In genomic region chr8:123375701-123376100, GRCm38 (mm10) we compare ENCODE assay signal across 19 mouse cellular contexts. TPM values are rescaled to one million over a fixed set of nuclear protein-coding genes. Genes with fewer than 3 reads are reported as not detected.
DNase-seq lines count a peak whose midpoint lies in the region; ATAC-seq and TF ChIP-seq lines count a peak whose summit lies in the region.
"Had no signal": no experiment of that assay in that cellular context is flagged by ENCODE, and none has a peak within 500 bp of the region (broad histone marks: within the 10 kb centered on the region; RNA-seq: fewer than 3 reads in every experiment).

No protein-coding gene starts in this region.

- TF ChIP-seq CTCF in heart, postnatal 0 days (IDR thresholded peaks at IDR 0.05; ENCODE audit: low read depth): no peak
- no peak for TF ChIP-seq CTCF in olfactory bulb, adult 2 months (IDR thresholded peaks at IDR 0.05; ENCODE audit: insufficient read depth, low read depth, low read length)

- no peak for TF ChIP-seq POLR2A in olfactory bulb, adult 2 months (IDR thresholded peaks at IDR 0.05; ENCODE audit: insufficient read depth, low read depth, low read length)

- peaks cover 10% of the 10 kb centered on the region; the same call in 1 of the 2 replicates for H3K4me1 ChIP-seq in heart, postnatal 0 days (ENCODE audit: control insufficient read depth, insufficient read depth)
- H3K4me1 ChIP-seq in heart, embryonic 11.5 days (ENCODE audit: control insufficient read depth, insufficient read depth, low read length): peaks cover 15% of the 10 kb centered on the region
- H3K4me1 ChIP-seq in midbrain, embryonic 15.5 days: peaks cover 32% of the 10 kb centered on the region
- peaks cover 17% of the 10 kb centered on the region for H3K4me1 ChIP-seq in midbrain, embryonic 16.5 days (ENCODE audit: control insufficient read depth, insufficient read depth, low read length)
- peaks cover 12% of the 10 kb centered on the region for H3K4me1 ChIP-seq in olfactory bulb, adult 2 months (ENCODE audit: control insufficient read depth, insufficient read depth, low read length)

- H3K27ac ChIP-seq in heart, postnatal 0 days (ENCODE audit: low read depth): no peak overlapping the region
- no peak overlapping the region for H3K27ac ChIP-seq in heart, embryonic 11.5 days (ENCODE audit: low read depth, low read length)
- 0 out of 2 replicates have a peak overlapping the region, but pooled peaks have one; percentile 18 for H3K27ac ChIP-seq in midbrain, embryonic 15.5 days
- H3K27ac ChIP-seq in midbrain, embryonic 16.5 days (ENCODE audit: low read length): no peak overlapping the region
- H3K27ac ChIP-seq in olfactory bulb, adult 2 months (ENCODE audit: insufficient read depth, low read depth, low read length): no peak overlapping the region
- H3K27ac ChIP-seq: heart, adult 2 months; macrophage had no signal

- 0 out of 2 replicates have a peak overlapping the region, but pooled peaks have one; percentile 4 for H3K9ac ChIP-seq in heart, postnatal 0 days (replicated peaks; ENCODE audit: low read depth, low read length)
- no peak overlapping the region for H3K9ac ChIP-seq in heart, embryonic 11.5 days (ENCODE audit: low read depth, low read length)
- no peak overlapping the region for H3K9ac ChIP-seq in midbrain, embryonic 15.5 days
- no peak overlapping the region for H3K9ac ChIP-seq in midbrain, embryonic 16.5 days (ENCODE audit: low read depth, low read length)
- H3K9ac ChIP-seq: liver, postnatal 0 days had no signal

- 0 out of 2 replicates have a peak, but pooled peaks cover 8% of the 10 kb centered on the region for H3K36me3 ChIP-seq in heart, postnatal 0 days (replicated peaks; ENCODE audit: control insufficient read depth, insufficient read depth, low read length)
- H3K36me3 ChIP-seq in heart, embryonic 11.5 days (ENCODE audit: control insufficient read depth, insufficient read depth, low read length): peaks cover 3% of the 10 kb centered on the region; the same call in 1 of the 2 replicates
- H3K36me3 ChIP-seq in midbrain, embryonic 15.5 days (replicated peaks): peaks cover 4% of the 10 kb centered on the region
- H3K36me3 ChIP-seq in midbrain, embryonic 16.5 days (ENCODE audit: control insufficient read depth, insufficient read depth, low read length): no peaks in the 10 kb centered on the region; the same call in 1 of the 2 replicates

- DNase-seq in cerebellum, adult 18-20 months: peak; percentile 18 to 27
- DNase-seq in cerebellum, postnatal 10 days: no peak
- DNase-seq in heart, postnatal 0 days (ENCODE audit: low spot score): no peak
- DNase-seq in thymus, postnatal 0 days (ENCODE audit: low spot score): no peak
- DNase-seq: cerebellum, postnatal 14 days; heart, adult 2 months; heart, postnatal 14 days; kidney, adult 11 months; kidney, postnatal 14 days; left cerebral cortex, postnatal 4 days; liver, postnatal 0 days had no signal

- H3K9me3 ChIP-seq in heart, postnatal 0 days (replicated peaks; ENCODE audit: control insufficient read depth, low read length): no peaks in the 10 kb centered on the region
- no peaks in the 10 kb centered on the region for H3K9me3 ChIP-seq in heart, embryonic 11.5 days (replicated peaks; ENCODE audit: control insufficient read depth, low read length)
- H3K9me3 ChIP-seq in midbrain, embryonic 15.5 days: no peaks in the 10 kb centered on the region
- no peaks in the 10 kb centered on the region for H3K9me3 ChIP-seq in midbrain, embryonic 16.5 days (replicated peaks; ENCODE audit: control insufficient read depth, low read length, poor library complexity, severe bottlenecking)

- no peak for TF ChIP-seq EP300 in heart, postnatal 0 days (IDR thresholded peaks at IDR 0.05; ENCODE audit: low read depth)

- ATAC-seq in heart, postnatal 0 days (ENCODE audit: insufficient read depth, low read depth): no peak
- ATAC-seq in heart, embryonic 11.5 days (replicated peaks; ENCODE audit: insufficient number of reproducible peaks, low FRiP score, low TSS enrichment): no peak
- ATAC-seq in midbrain, embryonic 15.5 days (replicated peaks): no peak
- ATAC-seq in midbrain, embryonic 16.5 days: no peak
- ATAC-seq: liver, postnatal 0 days; Patski had no signal

- H3K4me2 ChIP-seq in heart, postnatal 0 days (ENCODE audit: low read depth, low read length): no peak overlapping the region
- no peak overlapping the region for H3K4me2 ChIP-seq in heart, embryonic 11.5 days
- no peak overlapping the region for H3K4me2 ChIP-seq in midbrain, embryonic 15.5 days
- H3K4me2 ChIP-seq in midbrain, embryonic 16.5 days (ENCODE audit: low read length): no peak overlapping the region

- WGBS in heart, postnatal 0 days: 83% methylated on average over 10 of the region's 10 CpGs
- WGBS in heart, embryonic 11.5 days (ENCODE audit: insufficient replicate concordance): 85% methylated on average over 10 of the region's 10 CpGs
- 78% methylated on average over 10 of the region's 10 CpGs for WGBS in midbrain, embryonic 15.5 days
- WGBS in midbrain, embryonic 16.5 days: 81% methylated on average over 10 of the region's 10 CpGs
- WGBS in olfactory bulb, adult 2 months: 49% methylated on average over 10 of the region's 10 CpGs

- no peaks in the 10 kb centered on the region for H3K27me3 ChIP-seq in heart, postnatal 0 days (ENCODE audit: control insufficient read depth, insufficient read depth, low read length)
- no peaks in the 10 kb centered on the region for H3K27me3 ChIP-seq in heart, embryonic 11.5 days (ENCODE audit: control insufficient read depth, insufficient read depth, low read length)
- H3K27me3 ChIP-seq in midbrain, embryonic 15.5 days (replicated peaks): no peaks in the 10 kb centered on the region
- H3K27me3 ChIP-seq in midbrain, embryonic 16.5 days (ENCODE audit: control insufficient read depth, insufficient read depth, low read depth, low read length): no peaks in the 10 kb centered on the region
- H3K27me3 ChIP-seq: Patski had no signal

- H3K4me3 ChIP-seq in heart, postnatal 0 days (ENCODE audit: low read depth, low read length): no peak overlapping the region
- H3K4me3 ChIP-seq in heart, embryonic 11.5 days (ENCODE audit: low read depth, low read length): no peak overlapping the region
- no peak overlapping the region for H3K4me3 ChIP-seq in midbrain, embryonic 15.5 days
- no peak overlapping the region for H3K4me3 ChIP-seq in midbrain, embryonic 16.5 days (ENCODE audit: low read depth, low read length)
- H3K4me3 ChIP-seq in olfactory bulb, adult 2 months (ENCODE audit: insufficient read depth, low read depth, low read length): 0 out of 2 replicates have a peak overlapping the region, but pooled peaks have one; percentile 1
- H3K4me3 ChIP-seq: erythroblast, embryonic 14.5 days; heart, adult 2 months had no signal

RNA-seq across cellular contexts. Expression of gene Tcf25, which starts 2.1 kb away (rescaled TPM):
- total RNA-seq in heart, postnatal 0 days (2014; rRNA removed; ENCODE audit: low replicate concordance): 172 and 193 TPM in 2 replicates
- 123 and 127 TPM in 2 replicates for polyA plus RNA-seq in heart, postnatal 0 days (2015; fragmentation: Nextera tagmentation; extraction: Ambion mirVana)
- polyA plus RNA-seq in heart, embryonic 11.5 days (2014; fragmentation: Nextera tagmentation; extraction: Ambion mirVana): 148 and 165 TPM in 2 replicates
- polyA plus RNA-seq in midbrain, embryonic 15.5 days (2015; fragmentation: Nextera tagmentation; extraction: Ambion mirVana): 324 and 331 TPM in 2 replicates
- polyA plus RNA-seq in midbrain, embryonic 16.5 days (2015; fragmentation: Nextera tagmentation; extraction: Ambion mirVana): 338 and 394 TPM in 2 replicates
- 373 and 551 TPM in 2 replicates for polyA plus RNA-seq in olfactory bulb, adult 2 months (2012; ENCODE audit: insufficient read depth, insufficient read length, low replicate concordance, missing spikeins)
- polyA plus RNA-seq in thymus, postnatal 0 days (2015; fragmentation: Nextera tagmentation; extraction: Ambion mirVana): 155 and 165 TPM in 2 replicates

RNA-seq across cellular contexts. Expression of gene Mc1r, which starts 31.2 kb away (rescaled TPM):
- total RNA-seq in heart, postnatal 0 days (2014; rRNA removed; ENCODE audit: low replicate concordance): not detected in 2 replicates
- polyA plus RNA-seq in heart, postnatal 0 days (2015; fragmentation: Nextera tagmentation; extraction: Ambion mirVana): not detected in 2 replicates
- 0.06 TPM in 1 of 2 replicates, not detected in the other for polyA plus RNA-seq in heart, embryonic 11.5 days (2014; fragmentation: Nextera tagmentation; extraction: Ambion mirVana)
- 0.10 and 0.17 TPM in 2 replicates for polyA plus RNA-seq in midbrain, embryonic 15.5 days (2015; fragmentation: Nextera tagmentation; extraction: Ambion mirVana)
- 0.08 and 0.11 TPM in 2 replicates for polyA plus RNA-seq in midbrain, embryonic 16.5 days (2015; fragmentation: Nextera tagmentation; extraction: Ambion mirVana)
- not detected in 2 replicates for polyA plus RNA-seq in olfactory bulb, adult 2 months (2012; ENCODE audit: insufficient read depth, insufficient read length, low replicate concordance, missing spikeins)
- polyA plus RNA-seq in thymus, postnatal 0 days (2015; fragmentation: Nextera tagmentation; extraction: Ambion mirVana): 0.28 and 0.56 TPM in 2 replicates
- total RNA-seq: heart, adult 2 months; heart, postnatal 14 days; left cerebral cortex, postnatal 4 days had no signal
- polyA plus RNA-seq: heart, adult 2 months; liver, postnatal 0 days; macrophage; urinary bladder, adult 2 months had no signal

RNA-seq across cellular contexts. Expression of gene Tubb3, which starts 35.5 kb away (rescaled TPM):
- 1.8 and 6.1 TPM in 2 replicates for total RNA-seq in heart, postnatal 0 days (2014; rRNA removed; ENCODE audit: low replicate concordance)
- polyA plus RNA-seq in heart, postnatal 0 days (2015; fragmentation: Nextera tagmentation; extraction: Ambion mirVana): 0.40 and 1.3 TPM in 2 replicates
- 13.6 and 13.8 TPM in 2 replicates for polyA plus RNA-seq in heart, embryonic 11.5 days (2014; fragmentation: Nextera tagmentation; extraction: Ambion mirVana)
- 2,127 and 2,170 TPM in 2 replicates for polyA plus RNA-seq in midbrain, embryonic 15.5 days (2015; fragmentation: Nextera tagmentation; extraction: Ambion mirVana)
- 2,090 and 2,148 TPM in 2 replicates for polyA plus RNA-seq in midbrain, embryonic 16.5 days (2015; fragmentation: Nextera tagmentation; extraction: Ambion mirVana)
- not detected in 2 replicates for polyA plus RNA-seq in olfactory bulb, adult 2 months (2012; ENCODE audit: insufficient read depth, insufficient read length, low replicate concordance, missing spikeins)
- 11.9 and 16.3 TPM in 2 replicates for polyA plus RNA-seq in thymus, postnatal 0 days (2015; fragmentation: Nextera tagmentation; extraction: Ambion mirVana)
- polyA plus RNA-seq: macrophage had no signal

RNA-seq across cellular contexts. Expression of gene Spire2, which starts 43.2 kb away (rescaled TPM):
- total RNA-seq in heart, postnatal 0 days (2014; rRNA removed; ENCODE audit: low replicate concordance): 0.15 and 1.2 TPM in 2 replicates
- 0.23 and 0.40 TPM in 2 replicates for polyA plus RNA-seq in heart, postnatal 0 days (2015; fragmentation: Nextera tagmentation; extraction: Ambion mirVana)
- 2.9 and 3.0 TPM in 2 replicates for polyA plus RNA-seq in heart, embryonic 11.5 days (2014; fragmentation: Nextera tagmentation; extraction: Ambion mirVana)
- 44.0 and 44.8 TPM in 2 replicates for polyA plus RNA-seq in midbrain, embryonic 15.5 days (2015; fragmentation: Nextera tagmentation; extraction: Ambion mirVana)
- 39.1 and 42.3 TPM in 2 replicates for polyA plus RNA-seq in midbrain, embryonic 16.5 days (2015; fragmentation: Nextera tagmentation; extraction: Ambion mirVana)
- not detected in 2 replicates for polyA plus RNA-seq in olfactory bulb, adult 2 months (2012; ENCODE audit: insufficient read depth, insufficient read length, low replicate concordance, missing spikeins)
- polyA plus RNA-seq in thymus, postnatal 0 days (2015; fragmentation: Nextera tagmentation; extraction: Ambion mirVana): 1.3 and 1.4 TPM in 2 replicates
- polyA plus RNA-seq: macrophage had no signal

RNA-seq across cellular contexts. Expression of gene Def8, which starts 47.6 kb away (rescaled TPM):
- total RNA-seq in heart, postnatal 0 days (2014; rRNA removed; ENCODE audit: low replicate concordance): 35.6 and 91.5 TPM in 2 replicates
- 28.3 and 30.9 TPM in 2 replicates for polyA plus RNA-seq in heart, postnatal 0 days (2015; fragmentation: Nextera tagmentation; extraction: Ambion mirVana)
- polyA plus RNA-seq in heart, embryonic 11.5 days (2014; fragmentation: Nextera tagmentation; extraction: Ambion mirVana): 32.2 and 36.1 TPM in 2 replicates
- 48.4 and 49.8 TPM in 2 replicates for polyA plus RNA-seq in midbrain, embryonic 15.5 days (2015; fragmentation: Nextera tagmentation; extraction: Ambion mirVana)
- polyA plus RNA-seq in midbrain, embryonic 16.5 days (2015; fragmentation: Nextera tagmentation; extraction: Ambion mirVana): 45.4 and 49.5 TPM in 2 replicates
- polyA plus RNA-seq in olfactory bulb, adult 2 months (2012; ENCODE audit: insufficient read depth, insufficient read length, low replicate concordance, missing spikeins): not detected in 2 replicates
- polyA plus RNA-seq in thymus, postnatal 0 days (2015; fragmentation: Nextera tagmentation; extraction: Ambion mirVana): 21.3 and 24.0 TPM in 2 replicates

Comparison
In these comparisons a context has a peak if more than half of its experiments do, and no peak if none do; other contexts are left out.
1. DNase-seq: peak in cerebellum, adult 18-20 months (2 of 2); none in cerebellum, postnatal 10 days (0 of 2), heart, postnatal 0 days (single experiment) and thymus, postnatal 0 days (single experiment).
2. RNA of gene Tubb3, which starts 35.5 kb away (polyA plus RNA-seq): 2,127 to 2,170 TPM in midbrain, embryonic 15.5 days and 2,090 to 2,148 TPM in midbrain, embryonic 16.5 days; not detected in olfactory bulb, adult 2 months, 13.6 to 13.8 TPM in heart, embryonic 11.5 days, 11.9 to 16.3 TPM in thymus, postnatal 0 days and 0.40 to 1.3 TPM in heart, postnatal 0 days; every median in the first group is over 10 times any median in the second.